10 mouse cellular contexts compared by ENCODE assay signal in genomic region chr6:34511410-34511809, GRCm38 (mm10). TPM values are rescaled to one million over a fixed set of nuclear protein-coding genes. Genes with fewer than 3 reads are reported as not detected.
DNase-seq lines count a peak whose midpoint lies in the region; ATAC-seq lines count a peak whose summit lies in the region.
"Had no signal": no experiment of that assay in that cellular context is flagged by ENCODE, and none has a peak within 500 bp of the region (broad histone marks: within the 10 kb centered on the region; RNA-seq: fewer than 3 reads in every experiment).

No protein-coding gene starts in this region.

- no peak overlapping the region for H3K4me2 ChIP-seq in midbrain, embryonic 11.5 days
- H3K4me2 ChIP-seq: limb, embryonic 15.5 days had no signal

- ATAC-seq in midbrain, embryonic 11.5 days (ENCODE audit: low FRiP score): peak; percentile 46; the same call in 1 of the 2 replicates

- WGBS in midbrain, embryonic 11.5 days: 63% methylated on average over 2 of the region's 2 CpGs
- WGBS in midbrain, embryonic 10.5 days: 58% methylated on average over 2 of the region's 2 CpGs

- intact Hi-C loops in heart, postnatal 10 days (cut with DNase I): loop anchor here (1.0 to 5.0 kb wide), 3 partner anchors 243 to 366 kb away; partner anchors contain the start of gene Cyren

- H3K27ac ChIP-seq in midbrain, embryonic 11.5 days (ENCODE audit: low read depth, low read length): no peak overlapping the region
- no peak overlapping the region for H3K27ac ChIP-seq in midbrain, embryonic 10.5 days (replicated peaks)
- H3K27ac ChIP-seq: limb, embryonic 15.5 days had no signal

- H3K36me3 ChIP-seq in midbrain, embryonic 11.5 days (ENCODE audit: control insufficient read depth, insufficient read depth, low read length): no peaks in the 10 kb centered on the region
- peaks cover 2% of the 10 kb centered on the region; the same call in 1 of the 2 replicates for H3K36me3 ChIP-seq in midbrain, embryonic 10.5 days
- H3K36me3 ChIP-seq: limb, embryonic 15.5 days had no signal

- DNase-seq in adrenal gland, postnatal 14 days: peak; percentile 26
- DNase-seq in adrenal gland, postnatal 36 days: no peak
- peak; percentile 85 for DNase-seq in midbrain, embryonic 11.5 days (ENCODE audit: low spot score, missing footprints)
- DNase-seq in midbrain, embryonic 10.5 days (ENCODE audit: low spot score): no peak
- DNase-seq in heart, postnatal 10 days: peak; percentile 50 to 62
- DNase-seq in lung, postnatal 36 days: peak; percentile 46
- DNase-seq in thymus, postnatal 25 days: no peak
- no peak for DNase-seq in layer of hippocampus, adult 11-12 months (ENCODE audit: low spot score)

- H3K4me1 ChIP-seq in midbrain, embryonic 11.5 days (ENCODE audit: control insufficient read depth, insufficient read depth, low read length): no peaks in the 10 kb centered on the region
- H3K4me1 ChIP-seq in midbrain, embryonic 10.5 days: peaks cover 6% of the 10 kb centered on the region; the same call in 1 of the 2 replicates

- H3K9ac ChIP-seq in midbrain, embryonic 11.5 days (ENCODE audit: low read length): no peak overlapping the region
- H3K9ac ChIP-seq: limb, embryonic 15.5 days had no signal

- H3K27me3 ChIP-seq in midbrain, embryonic 11.5 days (ENCODE audit: control insufficient read depth, insufficient read depth, low read length): no peaks in the 10 kb centered on the region
- H3K27me3 ChIP-seq in midbrain, embryonic 10.5 days (ENCODE audit: low read depth, poor library complexity, severe bottlenecking): no peaks in the 10 kb centered on the region
- H3K27me3 ChIP-seq: limb, embryonic 15.5 days had no signal

- no peak overlapping the region for H3K4me3 ChIP-seq in midbrain, embryonic 11.5 days (ENCODE audit: low read depth, low read length)
- no peak overlapping the region for H3K4me3 ChIP-seq in midbrain, embryonic 10.5 days
- H3K4me3 ChIP-seq: limb, embryonic 15.5 days had no signal

- no peaks in the 10 kb centered on the region for H3K9me3 ChIP-seq in midbrain, embryonic 11.5 days (ENCODE audit: control insufficient read depth, low read length)
- H3K9me3 ChIP-seq in midbrain, embryonic 10.5 days (replicated peaks): no peaks in the 10 kb centered on the region
- H3K9me3 ChIP-seq: G1E; limb, embryonic 15.5 days had no signal

RNA-seq across cellular contexts. Expression of gene Bpgm, which starts 35.4 kb away (rescaled TPM):
- total RNA-seq in adrenal gland, postnatal 14 days (2021): 59.7 and 70.5 TPM in 2 replicates
- total RNA-seq in adrenal gland, postnatal 36 days (2021): 10 to 100 TPM; 27.3 to 33.0 TPM
- 63.7 and 64.1 TPM in 2 replicates for polyA plus RNA-seq in midbrain, embryonic 11.5 days (2014; fragmentation: Nextera tagmentation; extraction: Ambion mirVana)
- 57.2 and 66.0 TPM in 2 replicates for polyA plus RNA-seq in midbrain, embryonic 10.5 days (2016; fragmentation: Nextera tagmentation; extraction: Ambion mirVana)
- total RNA-seq in heart, postnatal 10 days (2021): 10 to 100 TPM; 49.0 to 74.4 TPM

Comparison
In these comparisons a context has a peak if more than half of its experiments do, and no peak if none do; other contexts are left out.
1. DNase-seq: peak in adrenal gland, postnatal 14 days (single experiment), midbrain, embryonic 11.5 days (single experiment), heart, postnatal 10 days (2 of 2) and lung, postnatal 36 days (single experiment); none in adrenal gland, postnatal 36 days (0 of 2), midbrain, embryonic 10.5 days (single experiment), thymus, postnatal 25 days (single experiment) and layer of hippocampus, adult 11-12 months (single experiment).